ENCODE assay signal across 11 mouse cellular contexts in genomic region chr2:18032538-18032895, GRCm38 (mm10). TPM values are rescaled to one million over a fixed set of nuclear protein-coding genes. Genes with fewer than 3 reads are reported as not detected.
A peak's percentile ranks its signal among the peaks of the same experiment; 100 is the strongest.
DNase-seq lines count a peak whose midpoint lies in the region; ATAC-seq lines count a peak whose summit lies in the region.
"Had no signal": no experiment of that assay in that cellular context is flagged by ENCODE, and none has a peak within 500 bp of the region (broad histone marks: within the 10 kb centered on the region; RNA-seq: fewer than 3 reads in every experiment).

No protein-coding gene starts in this region.

- no peak overlapping the region for H3K27ac ChIP-seq in heart, embryonic 12.5 days (ENCODE audit: poor library complexity, severe bottlenecking)
- H3K27ac ChIP-seq in embryonic facial prominence, embryonic 11.5 days (replicated peaks; ENCODE audit: low read depth, low read length) = no peak overlapping the region
- no peak overlapping the region for H3K27ac ChIP-seq in intestine, embryonic 14.5 days (ENCODE audit: low read depth)
- H3K27ac ChIP-seq in limb, embryonic 12.5 days = 0 out of 2 replicates have a peak overlapping the region, but pooled peaks have one; percentile 79

- H3K9ac ChIP-seq in heart, embryonic 12.5 days = no peak overlapping the region
- H3K9ac ChIP-seq in embryonic facial prominence, embryonic 11.5 days (replicated peaks; ENCODE audit: low read length) = peak overlapping the region; percentile 38
- no peak overlapping the region for H3K9ac ChIP-seq in intestine, embryonic 14.5 days (ENCODE audit: low read length)
- H3K9ac ChIP-seq in limb, embryonic 12.5 days (replicated peaks) = no peak overlapping the region

- WGBS in heart, embryonic 12.5 days = 53% methylated on average over 5 of the region's 5 CpGs
- WGBS in embryonic facial prominence, embryonic 11.5 days = 24% methylated on average over 5 of the region's 5 CpGs
- 63% methylated on average over 5 of the region's 5 CpGs for WGBS in intestine, embryonic 14.5 days
- WGBS in limb, embryonic 12.5 days = 25% methylated on average over 5 of the region's 5 CpGs

- no peaks in the 10 kb centered on the region for H3K36me3 ChIP-seq in heart, embryonic 12.5 days
- H3K36me3 ChIP-seq in embryonic facial prominence, embryonic 11.5 days (replicated peaks; ENCODE audit: control insufficient read depth, insufficient read depth, low read depth, low read length) = no peaks in the 10 kb centered on the region
- H3K36me3 ChIP-seq in intestine, embryonic 14.5 days (ENCODE audit: control insufficient read depth, insufficient read depth, low read length) = no peaks in the 10 kb centered on the region
- H3K36me3 ChIP-seq in limb, embryonic 12.5 days = no peaks in the 10 kb centered on the region

- H3K4me1 ChIP-seq in heart, embryonic 12.5 days (replicated peaks) = peaks cover 29% of the 10 kb centered on the region
- H3K4me1 ChIP-seq in embryonic facial prominence, embryonic 11.5 days (ENCODE audit: control insufficient read depth, insufficient read depth, low read length) = peaks cover 8% of the 10 kb centered on the region
- H3K4me1 ChIP-seq in intestine, embryonic 14.5 days (replicated peaks; ENCODE audit: control insufficient read depth, insufficient read depth, low read length) = peaks cover 20% of the 10 kb centered on the region
- peaks cover 31% of the 10 kb centered on the region for H3K4me1 ChIP-seq in limb, embryonic 12.5 days (replicated peaks)

- H3K4me3 ChIP-seq in heart, embryonic 12.5 days = 0 out of 2 replicates have a peak overlapping the region, but pooled peaks have one; percentile 64
- H3K4me3 ChIP-seq in embryonic facial prominence, embryonic 11.5 days (ENCODE audit: low read depth, low read length) = no peak overlapping the region
- no peak overlapping the region for H3K4me3 ChIP-seq in intestine, embryonic 14.5 days (ENCODE audit: low read depth, low read length)
- H3K4me3 ChIP-seq in limb, embryonic 12.5 days (replicated peaks) = 0 out of 2 replicates have a peak overlapping the region, but pooled peaks have one; percentile 42

- no peaks in the 10 kb centered on the region for H3K27me3 ChIP-seq in heart, embryonic 12.5 days (replicated peaks)
- H3K27me3 ChIP-seq in embryonic facial prominence, embryonic 11.5 days (ENCODE audit: control insufficient read depth, insufficient read depth, low read length) = no peaks in the 10 kb centered on the region
- H3K27me3 ChIP-seq in intestine, embryonic 14.5 days (replicated peaks; ENCODE audit: control insufficient read depth, insufficient read depth, low read length) = no peaks in the 10 kb centered on the region
- no peaks in the 10 kb centered on the region for H3K27me3 ChIP-seq in limb, embryonic 12.5 days

- no peaks in the 10 kb centered on the region for H3K9me3 ChIP-seq in heart, embryonic 12.5 days (replicated peaks)
- H3K9me3 ChIP-seq in embryonic facial prominence, embryonic 11.5 days (replicated peaks; ENCODE audit: control insufficient read depth, low read length) = no peaks in the 10 kb centered on the region
- H3K9me3 ChIP-seq in intestine, embryonic 14.5 days (ENCODE audit: control insufficient read depth, low read length) = no peaks in the 10 kb centered on the region
- no peaks in the 10 kb centered on the region for H3K9me3 ChIP-seq in limb, embryonic 12.5 days

- intact Hi-C loops in left cerebral cortex, postnatal 10 days (cut with DNase I) = loop anchor here (5.0 kb wide), 2 partner anchors 645 to 660 kb away; partner anchors contain the start of genes Bmi1 and Spag6

- peak overlapping the region; percentile 100 for H3K4me2 ChIP-seq in heart, embryonic 12.5 days
- H3K4me2 ChIP-seq in embryonic facial prominence, embryonic 11.5 days (ENCODE audit: low read depth, low read length) = peak overlapping the region; percentile 91
- no peak overlapping the region for H3K4me2 ChIP-seq in intestine, embryonic 14.5 days (ENCODE audit: low read length)
- peak overlapping the region; percentile 91 for H3K4me2 ChIP-seq in limb, embryonic 12.5 days

- DNase-seq in heart, adult 8-10 months (ENCODE audit: low spot score) = no peak
- DNase-seq in embryonic facial prominence, embryonic 11.5 days (ENCODE audit: low spot score) = peak; percentile 19
- peak; percentile 73 for DNase-seq in intestine, embryonic 14.5 days (ENCODE audit: low spot score)
- DNase-seq in thymus, postnatal 25 days = no peak
- no peak for DNase-seq in left cerebral cortex, postnatal 10 days (ENCODE audit: extremely low spot score in 1 of 2, low spot score in 2 of 2)

- ATAC-seq in heart, embryonic 12.5 days (ENCODE audit: insufficient number of reproducible peaks, low FRiP score) = no peak
- no peak for ATAC-seq in embryonic facial prominence, embryonic 11.5 days (replicated peaks; ENCODE audit: insufficient number of reproducible peaks, low FRiP score, low TSS enrichment, low read depth)
- ATAC-seq in intestine, embryonic 14.5 days (replicated peaks; ENCODE audit: low FRiP score, low TSS enrichment, low read depth) = no peak
- no peak for ATAC-seq in limb, embryonic 12.5 days (ENCODE audit: insufficient number of reproducible peaks, insufficient read depth, low FRiP score, low TSS enrichment, low read depth)
- ATAC-seq in megakaryocyte, adult 5-6 weeks (ENCODE audit: poor library complexity, severe bottlenecking) = no peak

RNA-seq across cellular contexts. Expression of gene A930004D18Rik, which starts 5.0 kb away (rescaled TPM):
- 14.8 and 18.3 TPM in 2 replicates for polyA plus RNA-seq in heart, embryonic 12.5 days (2016; fragmentation: Nextera tagmentation; extraction: Ambion mirVana)
- total RNA-seq in heart, adult 8-10 months (2022) = 1 to 10 TPM; 3.5 to 7.3 (median 5.5) TPM
- polyA plus RNA-seq in embryonic facial prominence, embryonic 11.5 days (2014; fragmentation: Nextera tagmentation; extraction: Ambion mirVana) = 6.6 and 9.2 TPM in 2 replicates
- 11.5 and 13.3 TPM in 2 replicates for polyA plus RNA-seq in intestine, embryonic 14.5 days (2014; fragmentation: Nextera tagmentation; extraction: Ambion mirVana)
- polyA plus RNA-seq in limb, embryonic 12.5 days (2016; fragmentation: Nextera tagmentation; extraction: Ambion mirVana) = 19.9 and 20.3 TPM in 2 replicates
- total RNA-seq in left cerebral cortex, postnatal 10 days (2021) = 1 to 10 TPM; 2.5 to 2.7 TPM
- total RNA-seq in megakaryocyte, adult 5-6 weeks (2015) = not detected in 2 replicates
- total RNA-seq in megakaryocyte, adult 5-6 weeks (2017) = 0.22 and 0.24 TPM in 2 replicates

RNA-seq across cellular contexts. Expression of gene Skida1, which starts 16.3 kb away (rescaled TPM):
- 7.7 and 8.8 TPM in 2 replicates for polyA plus RNA-seq in heart, embryonic 12.5 days (2016; fragmentation: Nextera tagmentation; extraction: Ambion mirVana)
- 1 to 10 TPM; 2.5 to 5.9 (median 3.7) TPM for total RNA-seq in heart, adult 8-10 months (2022)
- 15.5 and 16.9 TPM in 2 replicates for polyA plus RNA-seq in embryonic facial prominence, embryonic 11.5 days (2014; fragmentation: Nextera tagmentation; extraction: Ambion mirVana)
- polyA plus RNA-seq in intestine, embryonic 14.5 days (2014; fragmentation: Nextera tagmentation; extraction: Ambion mirVana) = 3.3 and 3.8 TPM in 2 replicates
- 13.9 and 14.0 TPM in 2 replicates for polyA plus RNA-seq in limb, embryonic 12.5 days (2016; fragmentation: Nextera tagmentation; extraction: Ambion mirVana)
- total RNA-seq in left cerebral cortex, postnatal 10 days (2021) = 1 to 10 TPM; 6.7 to 8.2 TPM
- total RNA-seq in megakaryocyte, adult 5-6 weeks (2015) = 0.09 TPM in 1 of 2 replicates, not detected in the other
- not detected in 2 replicates for total RNA-seq in megakaryocyte, adult 5-6 weeks (2017)

RNA-seq across cellular contexts. Expression of gene Mllt10, which starts 22.5 kb away (rescaled TPM):
- polyA plus RNA-seq in heart, embryonic 12.5 days (2016; fragmentation: Nextera tagmentation; extraction: Ambion mirVana) = 36.3 and 37.1 TPM in 2 replicates
- 10 to 100 TPM; 25.1 to 41.8 (median 30.5) TPM for total RNA-seq in heart, adult 8-10 months (2022)
- 40.8 and 44.3 TPM in 2 replicates for polyA plus RNA-seq in embryonic facial prominence, embryonic 11.5 days (2014; fragmentation: Nextera tagmentation; extraction: Ambion mirVana)
- 36.4 and 40.2 TPM in 2 replicates for polyA plus RNA-seq in intestine, embryonic 14.5 days (2014; fragmentation: Nextera tagmentation; extraction: Ambion mirVana)
- polyA plus RNA-seq in limb, embryonic 12.5 days (2016; fragmentation: Nextera tagmentation; extraction: Ambion mirVana) = 67.7 and 77.6 TPM in 2 replicates
- 10 to 100 TPM; 40.2 to 41.9 TPM for total RNA-seq in left cerebral cortex, postnatal 10 days (2021)
- total RNA-seq in megakaryocyte, adult 5-6 weeks (2015) = 41.5 and 50.7 TPM in 2 replicates
- total RNA-seq in megakaryocyte, adult 5-6 weeks (2017) = 47.3 and 52.8 TPM in 2 replicates

RNA-seq across cellular contexts. Expression of gene H2al2a, which starts 35.8 kb away (rescaled TPM):
- polyA plus RNA-seq in heart, embryonic 12.5 days (2016; fragmentation: Nextera tagmentation; extraction: Ambion mirVana) = not detected in 2 replicates
- total RNA-seq in heart, adult 8-10 months (2022) = not detected
- not detected in 2 replicates for polyA plus RNA-seq in embryonic facial prominence, embryonic 11.5 days (2014; fragmentation: Nextera tagmentation; extraction: Ambion mirVana)
- not detected in 2 replicates for polyA plus RNA-seq in intestine, embryonic 14.5 days (2014; fragmentation: Nextera tagmentation; extraction: Ambion mirVana)
- not detected in 2 replicates for polyA plus RNA-seq in limb, embryonic 12.5 days (2016; fragmentation: Nextera tagmentation; extraction: Ambion mirVana)
- not detected for total RNA-seq in left cerebral cortex, postnatal 10 days (2021)
- total RNA-seq in megakaryocyte, adult 5-6 weeks (2015) = not detected in 2 replicates
- not detected in 2 replicates for total RNA-seq in megakaryocyte, adult 5-6 weeks (2017)
- total RNA-seq: gastrocnemius, postnatal 25 days; left cerebral cortex, adult 18-20 months had no signal
- polyA plus RNA-seq: small intestine, adult 2 months had no signal

Comparison
In these comparisons a context has a peak if more than half of its experiments do, and no peak if none do; other contexts are left out.
1. H3K4me3 ChIP-seq: peak in heart, embryonic 12.5 days (single experiment) and limb, embryonic 12.5 days (single experiment); none in embryonic facial prominence, embryonic 11.5 days (single experiment) and intestine, embryonic 14.5 days (single experiment).
2. DNase-seq: peak in embryonic facial prominence, embryonic 11.5 days (single experiment) and intestine, embryonic 14.5 days (single experiment); none in heart, adult 8-10 months (single experiment), thymus, postnatal 25 days (single experiment) and left cerebral cortex, postnatal 10 days (0 of 2).